19 mouse cellular contexts compared by ENCODE assay signal in genomic region chr11:35596064-35596463, GRCm38 (mm10).
DNase-seq lines count a peak whose midpoint lies in the region; ATAC-seq lines count a peak whose summit lies in the region.
"Had no signal": no experiment of that assay in that cellular context is flagged by ENCODE, and none has a peak within 500 bp of the region (broad histone marks: within the 10 kb centered on the region; RNA-seq: fewer than 3 reads in every experiment).

No protein-coding gene starts in this region.

- DNase-seq in hindbrain, embryonic 11.5 days (ENCODE audit: low spot score): no peak
- no peak for DNase-seq in liver
- DNase-seq in liver, embryonic 13.5 days: no peak
- no peak for DNase-seq in urinary bladder, postnatal 25 days (ENCODE audit: low spot score)
- no peak for DNase-seq in kidney, adult 9 months
- DNase-seq: adrenal gland, postnatal 10 days; cerebellum, adult 11-12 months; cerebellum, adult 9-10 months; cerebellum, postnatal 25 days; gastrocnemius, postnatal 10 days; heart, adult 18-20 months; heart, postnatal 10 days; heart, postnatal 4 days had no signal

- no peak for ATAC-seq in hindbrain, embryonic 11.5 days (ENCODE audit: low FRiP score)
- no peak for ATAC-seq in hindbrain, embryonic 16.5 days
- peak; percentile 27; the same call in 1 of the 2 replicates for ATAC-seq in liver, embryonic 12.5 days
- no peak for ATAC-seq in hindbrain, embryonic 12.5 days (ENCODE audit: low FRiP score)
- ATAC-seq in liver, embryonic 13.5 days (ENCODE audit: low read depth): peak; percentile 66

- 0 out of 2 replicates have a peak, but pooled peaks cover 2% of the 10 kb centered on the region for H3K36me3 ChIP-seq in hindbrain, embryonic 11.5 days (ENCODE audit: control insufficient read depth, insufficient read depth, low read length)
- no peaks in the 10 kb centered on the region for H3K36me3 ChIP-seq in hindbrain, embryonic 16.5 days (ENCODE audit: control insufficient read depth, insufficient read depth, low read length)
- no peaks in the 10 kb centered on the region for H3K36me3 ChIP-seq in liver, embryonic 12.5 days
- H3K36me3 ChIP-seq in hindbrain, embryonic 12.5 days: no peaks in the 10 kb centered on the region
- no peaks in the 10 kb centered on the region for H3K36me3 ChIP-seq in liver, embryonic 13.5 days
- H3K36me3 ChIP-seq: forebrain, embryonic 12.5 days had no signal

- H3K27me3 ChIP-seq in hindbrain, embryonic 11.5 days (ENCODE audit: control insufficient read depth, insufficient read depth, low read length): no peaks in the 10 kb centered on the region
- no peaks in the 10 kb centered on the region for H3K27me3 ChIP-seq in hindbrain, embryonic 16.5 days (replicated peaks; ENCODE audit: control insufficient read depth, insufficient read depth, low read length)
- no peaks in the 10 kb centered on the region for H3K27me3 ChIP-seq in liver, embryonic 12.5 days (replicated peaks)
- H3K27me3 ChIP-seq in hindbrain, embryonic 12.5 days: no peaks in the 10 kb centered on the region
- H3K27me3 ChIP-seq in liver, embryonic 13.5 days: no peaks in the 10 kb centered on the region
- H3K27me3 ChIP-seq: embryonic facial prominence, embryonic 13.5 days had no signal

- no peak overlapping the region for H3K4me2 ChIP-seq in hindbrain, embryonic 11.5 days (replicated peaks; ENCODE audit: low read depth, low read length)
- no peak overlapping the region for H3K4me2 ChIP-seq in hindbrain, embryonic 16.5 days (ENCODE audit: low read length)
- no peak overlapping the region for H3K4me2 ChIP-seq in liver, embryonic 12.5 days
- no peak overlapping the region for H3K4me2 ChIP-seq in hindbrain, embryonic 12.5 days (replicated peaks)
- no peak overlapping the region for H3K4me2 ChIP-seq in liver, embryonic 13.5 days
- H3K4me2 ChIP-seq: embryonic facial prominence, embryonic 13.5 days; forebrain, embryonic 12.5 days had no signal

- H3K27ac ChIP-seq in hindbrain, embryonic 11.5 days (ENCODE audit: low read depth, low read length): peak overlapping the region; percentile 42; the same call in 1 of the 2 replicates
- no peak overlapping the region for H3K27ac ChIP-seq in hindbrain, embryonic 16.5 days (ENCODE audit: low read depth, low read length)
- no peak overlapping the region for H3K27ac ChIP-seq in liver, embryonic 12.5 days
- peak overlapping the region; percentile 55 for H3K27ac ChIP-seq in hindbrain, embryonic 12.5 days
- no peak overlapping the region for H3K27ac ChIP-seq in liver, embryonic 13.5 days
- H3K27ac ChIP-seq: embryonic facial prominence, embryonic 13.5 days; forebrain, embryonic 12.5 days; heart, embryonic 10.5 days had no signal

- H3K4me3 ChIP-seq in hindbrain, embryonic 11.5 days (ENCODE audit: low read depth, low read length): no peak overlapping the region
- H3K4me3 ChIP-seq in hindbrain, embryonic 16.5 days (ENCODE audit: low read length): no peak overlapping the region
- no peak overlapping the region for H3K4me3 ChIP-seq in liver, embryonic 12.5 days
- no peak overlapping the region for H3K4me3 ChIP-seq in hindbrain, embryonic 12.5 days
- no peak overlapping the region for H3K4me3 ChIP-seq in liver, embryonic 13.5 days (replicated peaks)
- H3K4me3 ChIP-seq: embryonic facial prominence, embryonic 13.5 days; forebrain, embryonic 12.5 days; heart, embryonic 10.5 days had no signal

- H3K9me3 ChIP-seq in hindbrain, embryonic 11.5 days (ENCODE audit: control insufficient read depth, low read length): no peaks in the 10 kb centered on the region
- no peaks in the 10 kb centered on the region for H3K9me3 ChIP-seq in hindbrain, embryonic 16.5 days (ENCODE audit: control insufficient read depth, low read length)
- no peaks in the 10 kb centered on the region for H3K9me3 ChIP-seq in liver, embryonic 12.5 days (replicated peaks)
- H3K9me3 ChIP-seq in hindbrain, embryonic 12.5 days (replicated peaks): no peaks in the 10 kb centered on the region
- no peaks in the 10 kb centered on the region for H3K9me3 ChIP-seq in liver, embryonic 13.5 days (replicated peaks)
- H3K9me3 ChIP-seq: embryonic facial prominence, embryonic 13.5 days; forebrain, embryonic 12.5 days; heart, embryonic 10.5 days had no signal

- no peaks in the 10 kb centered on the region; the same call in none of the 2 replicates for H3K4me1 ChIP-seq in hindbrain, embryonic 11.5 days (replicated peaks; ENCODE audit: control insufficient read depth, insufficient read depth, low read length)
- peaks cover 12% of the 10 kb centered on the region for H3K4me1 ChIP-seq in hindbrain, embryonic 16.5 days (ENCODE audit: control insufficient read depth, insufficient read depth, low read depth, low read length)
- H3K4me1 ChIP-seq in liver, embryonic 12.5 days: peaks cover 26% of the 10 kb centered on the region
- H3K4me1 ChIP-seq in hindbrain, embryonic 12.5 days: peaks cover 47% of the 10 kb centered on the region
- peaks cover 28% of the 10 kb centered on the region for H3K4me1 ChIP-seq in liver, embryonic 13.5 days (replicated peaks)

- no peak overlapping the region for H3K9ac ChIP-seq in hindbrain, embryonic 11.5 days (ENCODE audit: low read depth, low read length)
- H3K9ac ChIP-seq in hindbrain, embryonic 16.5 days (ENCODE audit: low read depth, low read length): no peak overlapping the region
- no peak overlapping the region for H3K9ac ChIP-seq in liver, embryonic 12.5 days
- H3K9ac ChIP-seq in hindbrain, embryonic 12.5 days: no peak overlapping the region
- H3K9ac ChIP-seq in liver, embryonic 13.5 days: no peak overlapping the region
- H3K9ac ChIP-seq: embryonic facial prominence, embryonic 13.5 days; forebrain, embryonic 12.5 days had no signal

Comparison
In these comparisons a context has a peak if more than half of its experiments do, and no peak if none do; other contexts are left out.
1. H3K27ac ChIP-seq: peak in hindbrain, embryonic 11.5 days (single experiment) and hindbrain, embryonic 12.5 days (single experiment); none in hindbrain, embryonic 16.5 days (single experiment), liver, embryonic 12.5 days (single experiment) and liver, embryonic 13.5 days (single experiment).
2. ATAC-seq: peak in liver, embryonic 12.5 days (single experiment) and liver, embryonic 13.5 days (single experiment); none in hindbrain, embryonic 11.5 days (single experiment), hindbrain, embryonic 16.5 days (single experiment) and hindbrain, embryonic 12.5 days (single experiment).